Mouse (Mus musculus): Measurements from ENCODE around the gene Grap. TPM values are rescaled to one million over a fixed set of nuclear protein-coding genes. Genes with fewer than 3 reads are reported as not detected.

Grap gene
- polyA plus RNA-seq (2012) = 8.5 and 8.6 TPM in 2 replicates

DNA sequence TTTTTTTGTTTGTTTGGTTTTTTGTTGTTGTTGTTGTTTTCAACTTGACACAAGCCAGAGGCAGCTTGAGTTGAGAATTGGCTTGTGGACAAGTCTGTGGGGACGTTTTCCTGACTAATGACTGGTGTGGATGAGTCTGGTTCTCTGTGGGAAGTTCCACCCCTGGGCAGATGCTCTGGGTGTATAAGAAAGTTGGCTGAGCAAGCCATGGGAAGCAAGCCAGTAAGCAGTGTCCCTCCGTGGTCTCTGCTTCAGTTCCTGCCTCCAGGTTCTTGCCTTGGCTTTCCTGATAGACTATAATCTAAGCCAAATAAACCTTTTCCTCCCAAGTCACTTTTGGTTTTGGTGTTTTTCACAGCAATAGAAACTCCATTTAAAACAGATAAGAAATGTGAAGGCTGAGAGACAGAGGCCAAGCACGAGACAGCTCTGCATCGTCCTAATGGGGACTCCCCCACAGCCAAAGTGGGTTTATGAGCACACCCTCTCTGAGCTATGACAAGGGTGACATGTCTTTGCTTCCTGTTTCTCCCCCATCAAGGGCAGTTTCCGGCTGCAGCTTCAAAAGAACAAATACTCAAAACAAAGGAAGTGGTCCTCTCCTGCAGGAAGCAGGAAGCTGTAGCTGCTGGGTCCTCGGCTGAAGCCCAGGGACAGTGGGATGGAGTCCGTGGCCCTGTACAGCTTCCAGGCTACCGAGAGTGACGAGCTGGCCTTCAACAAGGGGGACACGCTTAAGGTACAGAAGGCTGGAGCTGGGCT is at the start of gene Grap:
Gene Grap, plus strand, starts transcription at position 580 of the 762 bp plus-strand sequence.
- TF ChIP-seq GATA1 (IDR thresholded peaks at IDR 0.05; ENCODE audit: low read length) = no peak

- no peak for TF ChIP-seq GATA1 (IDR thresholded peaks at IDR 0.05; ENCODE audit: low read length)
Measured at GRCm38 (mm10) chr11:61608072-61608471, 45.0 kb upstream of the Grap start.

DNA sequence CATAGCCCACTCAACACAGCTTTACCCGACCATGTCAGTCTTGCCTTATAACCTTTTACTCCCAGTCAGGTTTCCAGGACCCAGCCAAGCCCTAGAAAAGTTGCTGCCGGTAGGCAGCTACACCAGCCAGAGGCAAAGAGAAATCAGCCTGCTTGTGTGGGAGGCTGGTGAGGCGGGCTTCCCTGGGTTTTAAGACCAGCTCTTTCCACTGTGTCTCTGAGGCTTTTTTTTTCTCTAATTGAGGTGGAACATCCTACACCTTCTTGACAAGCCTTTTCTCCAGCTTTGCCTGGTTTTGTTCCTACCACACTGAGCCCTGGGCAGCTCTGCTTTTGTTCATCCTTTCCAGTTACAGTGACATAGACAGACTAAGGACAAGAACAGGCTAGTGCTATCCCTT is 41.9 kb upstream of the Grap start:
- TF ChIP-seq GATA1 (IDR thresholded peaks at IDR 0.05; ENCODE audit: low read length) = no peak

DNA sequence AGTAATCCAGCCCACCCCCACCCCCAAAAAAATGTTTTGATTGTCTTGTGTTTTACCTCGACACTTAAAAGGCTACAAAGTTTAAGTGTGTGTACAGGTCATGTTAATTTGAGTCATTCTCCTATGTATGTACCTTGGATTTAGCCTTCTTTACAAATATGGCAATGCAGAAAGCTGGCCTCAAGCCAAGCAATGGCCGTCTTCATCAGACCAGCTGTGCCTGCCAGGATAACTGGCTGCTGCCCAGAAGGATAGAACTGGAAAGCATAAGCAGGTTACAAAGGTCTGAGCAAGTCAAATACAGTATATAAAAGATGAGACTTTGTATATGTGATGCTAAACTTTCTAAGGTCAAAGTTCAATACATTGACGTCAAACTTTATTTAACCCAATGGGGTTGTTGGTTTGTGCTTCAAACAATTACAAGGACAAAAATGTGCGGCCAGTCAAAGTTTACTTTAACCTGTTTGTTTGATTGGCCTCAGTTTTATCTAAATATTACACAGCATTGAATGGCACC is 40.9 kb upstream of the Grap start:
- TF ChIP-seq GATA1 (IDR thresholded peaks at IDR 0.05; ENCODE audit: low read length) = no peak

GRCm38 (mm10) chr11:61614401-61614800 is 38.7 kb upstream of the Grap start:
- TF ChIP-seq GATA1 (IDR thresholded peaks at IDR 0.05; ENCODE audit: low read length) = no peak

- no peak for TF ChIP-seq GATA1 (IDR thresholded peaks at IDR 0.05; ENCODE audit: low read length)
Measured at GRCm38 (mm10) chr11:61615686-61616522, 37.2 kb upstream of the Grap start.

DNA sequence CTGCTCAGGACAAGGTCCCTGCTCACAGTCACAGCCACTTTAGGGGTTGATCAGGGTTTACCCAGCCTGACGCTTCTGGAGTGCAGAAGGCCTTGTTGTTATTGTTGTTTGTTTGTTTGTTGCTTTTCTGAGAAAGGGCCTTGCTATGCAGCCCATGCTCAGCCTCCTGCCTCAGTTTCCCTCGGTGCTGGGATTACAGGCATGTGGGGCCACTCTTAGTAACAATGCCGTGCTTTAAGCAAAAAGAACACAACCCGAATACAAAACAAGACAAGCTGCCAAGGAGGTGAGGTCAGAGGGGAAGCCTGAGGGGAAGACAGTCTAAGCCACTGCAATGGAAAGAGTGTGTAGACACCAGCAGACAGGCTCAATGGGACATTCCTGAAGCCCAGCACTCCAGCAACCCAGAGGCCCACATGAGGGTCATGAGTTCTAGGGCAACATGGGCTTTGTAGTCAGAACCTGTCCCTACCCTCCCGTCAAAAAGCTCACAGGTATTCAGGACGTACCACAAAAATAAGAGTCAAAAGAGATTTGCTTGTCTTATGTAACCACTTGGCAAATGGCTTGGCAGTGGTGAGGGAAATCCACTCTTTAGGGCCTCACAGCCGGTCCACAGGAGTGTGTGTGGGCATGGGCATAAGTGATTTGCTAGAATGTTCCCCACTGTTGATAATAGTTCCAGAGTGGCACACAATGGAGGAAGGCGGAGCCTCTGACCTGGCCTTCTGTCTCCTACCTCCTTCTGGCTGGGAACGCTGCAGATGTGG is 36.4 kb upstream of the Grap start:
- no peak for TF ChIP-seq GATA1 (IDR thresholded peaks at IDR 0.05; ENCODE audit: low read length)

DNA sequence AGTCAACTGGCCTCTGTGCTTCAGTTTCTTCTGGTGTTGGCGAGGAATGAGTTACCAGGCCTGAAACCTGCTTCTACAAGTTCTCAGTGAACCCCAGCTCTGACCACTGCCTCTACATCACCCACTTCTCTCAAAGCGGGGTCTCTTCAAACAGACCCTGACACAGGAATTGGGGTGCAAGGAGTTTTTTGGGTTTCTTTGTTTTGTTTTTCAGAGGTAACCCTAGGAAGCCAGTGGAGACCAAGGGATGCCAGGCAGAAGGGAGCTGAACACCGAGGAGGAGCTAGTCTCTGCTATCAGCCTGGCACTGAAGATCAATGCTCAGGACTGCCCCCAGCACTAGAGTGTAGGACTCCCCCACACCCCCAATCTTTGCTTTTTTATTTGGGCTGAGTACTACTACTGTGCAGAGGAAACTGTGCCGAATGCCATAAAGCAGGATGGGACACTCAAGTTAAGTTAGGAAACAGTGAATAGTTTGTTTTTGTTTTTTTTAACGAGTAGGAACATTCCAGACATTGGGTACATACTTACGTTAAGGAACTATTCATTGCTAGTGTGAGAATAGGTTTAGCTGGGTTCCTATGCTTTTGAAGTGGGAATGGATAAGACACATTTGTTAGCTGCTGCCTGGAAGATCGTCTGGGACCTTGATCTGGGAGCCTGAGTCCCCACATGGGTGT is 35.6 kb upstream of the Grap start:
- TF ChIP-seq GATA1 (IDR thresholded peaks at IDR 0.05; ENCODE audit: low read length) = no peak

GRCm38 (mm10) chr11:61618131-61618530 is 34.9 kb upstream of the Grap start:
- no peak for TF ChIP-seq GATA1 (IDR thresholded peaks at IDR 0.05; ENCODE audit: low read length)

- TF ChIP-seq GATA1 (IDR thresholded peaks at IDR 0.05; ENCODE audit: low read length) = no peak
Measured at GRCm38 (mm10) chr11:61618571-61618970, 34.5 kb upstream of the Grap start.

- no peak for TF ChIP-seq GATA1 (IDR thresholded peaks at IDR 0.05; ENCODE audit: low read length)
Measured at GRCm38 (mm10) chr11:61619356-61619755, 33.7 kb upstream of the Grap start.

DNA sequence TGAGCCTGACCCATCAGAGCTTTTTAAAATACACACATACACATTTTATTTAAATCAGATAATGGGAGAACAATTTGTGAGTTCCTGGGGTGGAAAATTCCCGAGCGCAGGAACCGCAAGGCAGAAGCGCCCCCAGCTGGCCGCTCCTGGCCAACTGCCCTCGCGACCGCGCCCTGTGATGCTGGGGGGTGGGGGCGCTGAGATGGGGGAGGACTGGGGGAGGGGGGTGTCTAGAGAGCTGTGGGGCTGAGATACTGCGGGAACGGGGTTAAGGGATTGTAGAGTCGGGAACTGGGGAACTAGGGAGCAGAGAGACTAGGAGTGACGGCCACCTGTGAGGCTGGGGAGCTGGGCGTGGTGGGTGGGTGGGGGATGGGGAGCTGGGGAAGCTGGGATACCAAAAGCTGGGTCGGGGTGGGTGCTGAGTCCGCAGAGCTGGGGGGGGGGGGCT is 33.2 kb upstream of the Grap start:
- no peak for TF ChIP-seq GATA1 (IDR thresholded peaks at IDR 0.05; ENCODE audit: low read length)

- TF ChIP-seq GATA1 (IDR thresholded peaks at IDR 0.05; ENCODE audit: low read length) = no peak
Measured at GRCm38 (mm10) chr11:61620254-61620670, 32.8 kb upstream of the Grap start.

- no peak for TF ChIP-seq GATA1 (IDR thresholded peaks at IDR 0.05; ENCODE audit: low read length)
Measured at GRCm38 (mm10) chr11:61620762-61621161, 32.3 kb upstream of the Grap start.

GRCm38 (mm10) chr11:61625136-61625535 is 27.9 kb upstream of the Grap start:
- no peak for TF ChIP-seq GATA1 (IDR thresholded peaks at IDR 0.05; ENCODE audit: low read length)

Measured in G1E-ER4 (cell line).